In the genomic region with DNA sequence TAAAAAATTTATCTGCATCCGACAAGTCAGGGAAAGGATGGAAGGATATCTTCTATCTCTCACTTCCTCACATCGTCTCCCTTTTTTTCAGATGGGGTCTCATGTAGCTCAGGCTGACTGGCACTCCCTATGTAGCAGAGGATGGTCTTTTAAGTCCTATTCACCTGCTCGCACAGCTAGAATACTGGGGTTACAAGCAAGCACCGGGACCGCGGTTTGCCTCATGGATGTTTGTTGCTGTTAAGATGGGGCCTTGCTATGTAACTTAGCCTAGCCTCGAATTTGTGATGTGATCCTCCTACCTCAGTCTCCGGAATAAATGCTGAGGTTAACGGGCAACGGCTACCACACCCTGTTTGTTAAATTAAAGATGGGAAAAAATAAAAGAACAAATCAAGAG, we compare ENCODE assay signal across 8 mouse cellular contexts. TPM values are rescaled to one million over a fixed set of nuclear protein-coding genes. Genes with fewer than 3 reads are reported as not detected.
A peak's percentile ranks its signal among the peaks of the same experiment; 100 is the strongest.
DNase-seq lines count a peak whose midpoint lies in the region; ATAC-seq and TF ChIP-seq lines count a peak whose summit lies in the region.

No protein-coding gene starts in this region.

- in situ Hi-C loops in ES-E14 (cut with MboI; ENCODE audit: low sequenced_read_pairs in 2 of 2, unreplicated experiment in 2 of 2), result no loop called here

- 24% methylated on average over 10 of the region's 10 CpGs for WGBS in heart, embryonic 11.5 days (ENCODE audit: insufficient replicate concordance)
- whole genome bisulfite sequencing in forebrain, embryonic 10.5 days, result 27% methylated on average over 10 of the region's 10 CpGs
- 30% methylated on average over 10 of the region's 10 CpGs for WGBS in limb, embryonic 10.5 days
- WGBS in neural tube, embryonic 13.5 days, result 26% methylated on average over 10 of the region's 10 CpGs

- no peak for DNase-seq in heart, postnatal 25 days (ENCODE audit: low spot score)
- no peak for DNase-seq in ES-E14 (ENCODE audit: low read depth, low spot score)
- no peak for DNase-seq in forebrain, embryonic 10.5 days (ENCODE audit: extremely low spot score, low spot score)
- no peak for DNase-seq in limb, embryonic 10.5 days (ENCODE audit: low spot score)
- DNase-seq in layer of hippocampus, adult 18-20 months (ENCODE audit: low spot score in 2 of 2), result no peak
- no peak for DNase-seq in adrenal gland, postnatal 25 days

- H3K4me1 ChIP-seq in heart, embryonic 11.5 days (ENCODE audit: control insufficient read depth, insufficient read depth, low read length), result peaks cover 11% of the 10 kb centered on the region
- H3K4me1 ChIP-seq in ES-E14 (ENCODE audit: control insufficient read depth in 2 of 2, insufficient read depth in 2 of 2, low read length in 2 of 2, poor library complexity in 1 of 2), result peaks cover 0 to 2% of the 10 kb centered on the region in 2 experiments; a peak in 1 of 4 replicates
- peaks cover 32% of the 10 kb centered on the region for H3K4me1 ChIP-seq in forebrain, embryonic 10.5 days
- H3K4me1 ChIP-seq in limb, embryonic 10.5 days, result peaks cover 14% of the 10 kb centered on the region
- peaks cover 29% of the 10 kb centered on the region for H3K4me1 ChIP-seq in neural tube, embryonic 13.5 days (replicated peaks)

- H3K4me3 ChIP-seq in heart, embryonic 11.5 days (ENCODE audit: low read depth, low read length), result peak overlapping the region; percentile 94
- H3K4me3 ChIP-seq in ES-E14 (ENCODE audit: insufficient read depth in 1 of 2, low read depth in 1 of 2, low read length in 2 of 2, poor library complexity in 1 of 2, severe bottlenecking in 1 of 2), result peak overlapping the region; percentile 78 to 91
- H3K4me3 ChIP-seq in forebrain, embryonic 10.5 days, result peak overlapping the region; percentile 96
- peak overlapping the region; percentile 71 for H3K4me3 ChIP-seq in limb, embryonic 10.5 days
- H3K4me3 ChIP-seq in neural tube, embryonic 13.5 days, result peak overlapping the region; percentile 95

- peaks cover 21% of the 10 kb centered on the region for H3K36me3 ChIP-seq in heart, embryonic 11.5 days (ENCODE audit: control insufficient read depth, insufficient read depth, low read length)
- H3K36me3 ChIP-seq in ES-E14 (ENCODE audit: control insufficient read depth, insufficient read depth, low read length, poor library complexity, severe bottlenecking), result peaks cover 29% of the 10 kb centered on the region
- H3K36me3 ChIP-seq in forebrain, embryonic 10.5 days (replicated peaks), result peaks cover 32% of the 10 kb centered on the region
- peaks cover 32% of the 10 kb centered on the region for H3K36me3 ChIP-seq in limb, embryonic 10.5 days
- peaks cover 28% of the 10 kb centered on the region for H3K36me3 ChIP-seq in neural tube, embryonic 13.5 days

- peak overlapping the region; percentile 67 for H3K4me2 ChIP-seq in heart, embryonic 11.5 days
- peak overlapping the region; percentile 86 for H3K4me2 ChIP-seq in neural tube, embryonic 13.5 days

- H3K9ac ChIP-seq in heart, embryonic 11.5 days (ENCODE audit: low read depth, low read length), result peak overlapping the region; percentile 96
- H3K9ac ChIP-seq in ES-E14 (ENCODE audit: insufficient read depth, low read depth, low read length, poor library complexity, severe bottlenecking), result peak overlapping the region; percentile 32; the same call in 1 of the 2 replicates
- peak overlapping the region; percentile 54 for H3K9ac ChIP-seq in neural tube, embryonic 13.5 days

- intact Hi-C loops in heart, postnatal 25 days (cut with DNase I), result no loop called here

- no peaks in the 10 kb centered on the region for H3K27me3 ChIP-seq in heart, embryonic 11.5 days (ENCODE audit: control insufficient read depth, insufficient read depth, low read length)
- H3K27me3 ChIP-seq in forebrain, embryonic 10.5 days (ENCODE audit: poor library complexity, severe bottlenecking), result no peaks in the 10 kb centered on the region
- H3K27me3 ChIP-seq in limb, embryonic 10.5 days (ENCODE audit: low read depth, poor library complexity, severe bottlenecking), result no peaks in the 10 kb centered on the region
- no peaks in the 10 kb centered on the region for H3K27me3 ChIP-seq in neural tube, embryonic 13.5 days

- no peaks in the 10 kb centered on the region for H3K9me3 ChIP-seq in heart, embryonic 11.5 days (replicated peaks; ENCODE audit: control insufficient read depth, low read length)
- H3K9me3 ChIP-seq in ES-E14 (ENCODE audit: control insufficient read depth, insufficient read depth, low read depth, low read length), result no peaks in the 10 kb centered on the region
- no peaks in the 10 kb centered on the region for H3K9me3 ChIP-seq in forebrain, embryonic 10.5 days
- H3K9me3 ChIP-seq in limb, embryonic 10.5 days (replicated peaks), result no peaks in the 10 kb centered on the region
- H3K9me3 ChIP-seq in neural tube, embryonic 13.5 days, result no peaks in the 10 kb centered on the region

- no peak overlapping the region for H3K27ac ChIP-seq in heart, embryonic 11.5 days (ENCODE audit: low read depth, low read length)
- H3K27ac ChIP-seq in ES-E14 (ENCODE audit: insufficient read depth, low read depth, low read length, poor library complexity, severe bottlenecking), result no peak overlapping the region
- H3K27ac ChIP-seq in forebrain, embryonic 10.5 days, result peak overlapping the region; percentile 98
- H3K27ac ChIP-seq in limb, embryonic 10.5 days, result peak overlapping the region; percentile 94; the same call in 1 of the 2 replicates
- H3K27ac ChIP-seq in neural tube, embryonic 13.5 days (replicated peaks), result no peak overlapping the region

- peak; percentile 23; the same call in 1 of the 2 replicates for ATAC-seq in heart, embryonic 11.5 days (replicated peaks; ENCODE audit: insufficient number of reproducible peaks, low FRiP score, low TSS enrichment)
- ATAC-seq in neural tube, embryonic 13.5 days (ENCODE audit: low read depth), result peak; percentile 28

TF ChIP-seq in ES-E14, 5 proteins besides CTCF, POLR2A, EP300 and RAD21:
- no peak for TF ChIP-seq ZNF384 (IDR thresholded peaks at IDR 0.05; ENCODE audit: low read depth, low read length)

RNA-seq across cellular contexts. Expression of a gene that starts 0.4 kb away (rescaled TPM):
- polyA plus RNA-seq in heart, embryonic 11.5 days (2014; fragmentation: Nextera tagmentation; extraction: Ambion mirVana), result 1.7 and 1.9 TPM in 2 replicates
- under 1 TPM; 0.52 to 0.64 TPM for total RNA-seq in heart, postnatal 25 days (2021)
- 9.8 and 11.3 TPM in 2 replicates for total RNA-seq in ES-E14 (2012; rRNA removed)
- polyA plus RNA-seq in forebrain, embryonic 10.5 days (2016; fragmentation: Nextera tagmentation; extraction: Ambion mirVana), result 3.6 and 3.9 TPM in 2 replicates
- polyA plus RNA-seq in limb, embryonic 10.5 days (2016; fragmentation: Nextera tagmentation; extraction: Ambion mirVana), result 1.8 and 2.5 TPM in 2 replicates
- polyA plus RNA-seq in neural tube, embryonic 13.5 days (2015; fragmentation: Nextera tagmentation; extraction: Ambion mirVana), result 4.1 and 5.5 TPM in 2 replicates
- 1 to 10 TPM; 3.8 to 7.0 TPM for total RNA-seq in layer of hippocampus, adult 18-20 months (2021)
- total RNA-seq in adrenal gland, postnatal 25 days (2021), result 0.48 and 1.6 TPM in 2 replicates

RNA-seq across cellular contexts. Expression of a gene that starts 0.6 kb away (rescaled TPM):
- 744 and 805 TPM in 2 replicates for polyA plus RNA-seq in heart, embryonic 11.5 days (2014; fragmentation: Nextera tagmentation; extraction: Ambion mirVana)
- total RNA-seq in heart, postnatal 25 days (2021), result 100 to 1,000 TPM; 303 to 319 TPM
- 1,485 and 1,755 TPM in 2 replicates for total RNA-seq in ES-E14 (2012; rRNA removed)
- 1,017 and 1,037 TPM in 2 replicates for polyA plus RNA-seq in forebrain, embryonic 10.5 days (2016; fragmentation: Nextera tagmentation; extraction: Ambion mirVana)
- polyA plus RNA-seq in limb, embryonic 10.5 days (2016; fragmentation: Nextera tagmentation; extraction: Ambion mirVana), result 980 and 1,183 TPM in 2 replicates
- 600 and 645 TPM in 2 replicates for polyA plus RNA-seq in neural tube, embryonic 13.5 days (2015; fragmentation: Nextera tagmentation; extraction: Ambion mirVana)
- total RNA-seq in layer of hippocampus, adult 18-20 months (2021), result 100 to 1,000 TPM; 342 to 348 TPM
- 492 and 649 TPM in 2 replicates for total RNA-seq in adrenal gland, postnatal 25 days (2021)

RNA-seq across cellular contexts. Expression of a gene that starts 6.7 kb away (rescaled TPM):
- 3.3 and 3.6 TPM in 2 replicates for polyA plus RNA-seq in heart, embryonic 11.5 days (2014; fragmentation: Nextera tagmentation; extraction: Ambion mirVana)
- total RNA-seq in heart, postnatal 25 days (2021), result 1 to 10 TPM; 2.2 to 3.4 TPM
- total RNA-seq in ES-E14 (2012; rRNA removed), result 9.1 and 12.9 TPM in 2 replicates
- 4.5 and 5.9 TPM in 2 replicates for polyA plus RNA-seq in forebrain, embryonic 10.5 days (2016; fragmentation: Nextera tagmentation; extraction: Ambion mirVana)
- 1.8 and 2.3 TPM in 2 replicates for polyA plus RNA-seq in limb, embryonic 10.5 days (2016; fragmentation: Nextera tagmentation; extraction: Ambion mirVana)
- polyA plus RNA-seq in neural tube, embryonic 13.5 days (2015; fragmentation: Nextera tagmentation; extraction: Ambion mirVana), result 2.0 and 3.7 TPM in 2 replicates
- total RNA-seq in layer of hippocampus, adult 18-20 months (2021), result 10 to 100 TPM; 15.2 to 18.5 TPM
- 15.5 and 19.5 TPM in 2 replicates for total RNA-seq in adrenal gland, postnatal 25 days (2021)

Comparison
In these comparisons a context has a peak if more than half of its experiments do, and no peak if none do; other contexts are left out.
1. H3K27ac ChIP-seq: peak in forebrain, embryonic 10.5 days (single experiment) and limb, embryonic 10.5 days (single experiment); none in heart, embryonic 11.5 days (single experiment), ES-E14 (single experiment) and neural tube, embryonic 13.5 days (single experiment).
2. H3K9ac ChIP-seq: peak in every context shown above with its lines; median percentile 96 in heart, embryonic 11.5 days; 54 in neural tube, embryonic 13.5 days; 32 in ES-E14.
3. Peak in every context shown above with its lines, with median percentiles within 50 percentile points of each other: H3K4me3 ChIP-seq.